Mouse (Mus musculus): Measurements from ENCODE around the gene Frat1. TPM values are rescaled to one million over a fixed set of nuclear protein-coding genes. Genes with fewer than 3 reads are reported as not detected.

The Frat1 gene
- 7.6 and 12.7 TPM in 2 replicates for polyA plus RNA-seq (2012; rRNA removed)

GRCm38 (mm10) chr19:41829381-41830105, at the start of gene Frat1:
Gene Frat1, plus strand, starts transcription at chr19:41829970.
- no peaks in the 10 kb centered on the region for H3K27me3 ChIP-seq (ENCODE audit: control insufficient read depth, insufficient read depth, low read length)
- H3K27ac ChIP-seq (ENCODE audit: insufficient read depth, low read length): peak within 1 kb of the TSS; percentile 100
- H3K36me3 ChIP-seq (ENCODE audit: control insufficient read depth, insufficient read depth, low read length): no peaks in the 10 kb centered on the region
- peaks cover 9% of the 10 kb centered on the region for H3K4me1 ChIP-seq (ENCODE audit: control insufficient read depth, insufficient read depth, insufficient read length)
- under 1% methylated on average over 39 of the region's 39 CpGs for WGBS
- TF ChIP-seq CTCF (IDR thresholded peaks at IDR 0.05; ENCODE audit: extremely low read depth, insufficient read depth, insufficient read length, insufficient replicate concordance) (no peak), POLR2A (IDR thresholded peaks at IDR 0.05; ENCODE audit: low read depth, low read length) (no peak)
- peak within 1 kb of the TSS; percentile 81 for H3K4me3 ChIP-seq (ENCODE audit: extremely low read depth, insufficient read depth, insufficient read length)
- peak; percentile 80 to 93 for DNase-seq (ENCODE audit: low read depth in 1 of 2, low spot score in 2 of 2)

DNA sequence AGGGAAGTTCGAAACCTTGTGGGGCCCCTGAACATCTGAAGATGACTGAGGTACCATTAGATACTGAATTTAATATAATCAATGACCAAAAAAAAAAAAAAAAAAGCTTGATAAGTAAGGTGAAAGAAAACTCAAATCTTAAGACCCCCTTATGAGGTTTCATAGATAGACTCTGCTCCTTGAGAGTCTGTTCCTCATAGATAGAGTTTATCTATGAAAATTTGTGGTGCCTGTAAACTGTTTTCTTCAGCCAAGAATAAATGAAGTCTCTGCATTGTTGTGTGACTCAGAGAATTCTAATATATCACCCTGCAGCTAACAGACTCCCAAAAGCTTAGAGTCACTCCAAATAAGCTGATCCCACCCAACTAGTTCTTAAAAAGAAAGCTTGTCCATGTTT, 42.9 kb upstream of the Frat1 start:
- Histone ChIP-seq H3K4me3 (ENCODE audit: extremely low read depth, insufficient read depth, insufficient read length) (no peak overlapping the region), H3K36me3 (ENCODE audit: control insufficient read depth, insufficient read depth, low read length) (no peaks in the 10 kb centered on the region; the same call in 1 of the 2 replicates), H3K27ac (ENCODE audit: insufficient read depth, low read length) (no peak overlapping the region), H3K4me1 (ENCODE audit: control insufficient read depth, insufficient read depth, insufficient read length) (no peaks in the 10 kb centered on the region), H3K27me3 (ENCODE audit: control insufficient read depth, insufficient read depth, low read length) (no peaks in the 10 kb centered on the region)
- no peak for TF ChIP-seq CTCF (IDR thresholded peaks at IDR 0.05; ENCODE audit: extremely low read depth, insufficient read depth, insufficient read length, insufficient replicate concordance)
- no peak for TF ChIP-seq POLR2A (IDR thresholded peaks at IDR 0.05; ENCODE audit: low read depth, low read length)
- WGBS: 98% methylated on average over 1 of the region's 1 CpGs
- DNase-seq (ENCODE audit: low read depth in 1 of 2, low spot score in 2 of 2): no peak

- 84% methylated on average over 10 of the region's 10 CpGs for WGBS
- Histone ChIP-seq H3K4me3 (ENCODE audit: extremely low read depth, insufficient read depth, insufficient read length) (no peak overlapping the region), H3K36me3 (ENCODE audit: control insufficient read depth, insufficient read depth, low read length) (no peaks in the 10 kb centered on the region; the same call in 1 of the 2 replicates), H3K4me1 (ENCODE audit: control insufficient read depth, insufficient read depth, insufficient read length) (no peaks in the 10 kb centered on the region), H3K27ac (ENCODE audit: insufficient read depth, low read length) (no peak overlapping the region), H3K27me3 (ENCODE audit: control insufficient read depth, insufficient read depth, low read length) (no peaks in the 10 kb centered on the region)
- DNase-seq (ENCODE audit: low read depth in 1 of 2, low spot score in 2 of 2): no peak
- no peak for TF ChIP-seq CTCF (IDR thresholded peaks at IDR 0.05; ENCODE audit: extremely low read depth, insufficient read depth, insufficient read length, insufficient replicate concordance)
- TF ChIP-seq POLR2A (IDR thresholded peaks at IDR 0.05; ENCODE audit: low read depth, low read length): no peak
Observed at GRCm38 (mm10) chr19:41789110-41789961, 40.4 kb upstream of the Frat1 start.

DNA sequence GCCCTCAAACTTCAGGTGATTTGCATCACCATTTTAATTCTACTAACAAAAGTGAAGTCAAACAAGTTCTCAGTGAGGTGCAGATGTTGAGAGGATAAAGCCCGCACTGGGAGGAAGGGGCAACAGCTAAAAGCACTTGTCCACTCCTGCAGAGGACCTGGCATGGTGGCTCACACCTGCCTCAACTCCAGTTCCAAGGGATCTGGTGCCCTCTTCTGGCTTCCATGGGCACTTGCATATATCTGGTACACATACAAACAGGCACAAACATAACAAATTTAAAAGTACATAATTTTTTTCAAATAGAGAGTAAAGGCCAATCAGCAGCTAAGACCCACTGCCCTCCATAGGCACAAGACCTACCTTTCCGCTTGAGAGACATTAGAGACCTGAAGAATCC, 38.4 kb upstream of the Frat1 start:
- Histone ChIP-seq H3K27ac (ENCODE audit: insufficient read depth, low read length) (no peak overlapping the region), H3K36me3 (ENCODE audit: control insufficient read depth, insufficient read depth, low read length) (no peaks in the 10 kb centered on the region), H3K27me3 (ENCODE audit: control insufficient read depth, insufficient read depth, low read length) (no peaks in the 10 kb centered on the region), H3K4me1 (ENCODE audit: control insufficient read depth, insufficient read depth, insufficient read length) (no peaks in the 10 kb centered on the region), H3K4me3 (ENCODE audit: extremely low read depth, insufficient read depth, insufficient read length) (no peak overlapping the region)
- TF ChIP-seq POLR2A (IDR thresholded peaks at IDR 0.05; ENCODE audit: low read depth, low read length): no peak
- no peak for TF ChIP-seq CTCF (IDR thresholded peaks at IDR 0.05; ENCODE audit: extremely low read depth, insufficient read depth, insufficient read length, insufficient replicate concordance)
- WGBS: 98% methylated on average over 2 of the region's 2 CpGs
- no peak for DNase-seq (ENCODE audit: low read depth in 1 of 2, low spot score in 2 of 2)

DNA sequence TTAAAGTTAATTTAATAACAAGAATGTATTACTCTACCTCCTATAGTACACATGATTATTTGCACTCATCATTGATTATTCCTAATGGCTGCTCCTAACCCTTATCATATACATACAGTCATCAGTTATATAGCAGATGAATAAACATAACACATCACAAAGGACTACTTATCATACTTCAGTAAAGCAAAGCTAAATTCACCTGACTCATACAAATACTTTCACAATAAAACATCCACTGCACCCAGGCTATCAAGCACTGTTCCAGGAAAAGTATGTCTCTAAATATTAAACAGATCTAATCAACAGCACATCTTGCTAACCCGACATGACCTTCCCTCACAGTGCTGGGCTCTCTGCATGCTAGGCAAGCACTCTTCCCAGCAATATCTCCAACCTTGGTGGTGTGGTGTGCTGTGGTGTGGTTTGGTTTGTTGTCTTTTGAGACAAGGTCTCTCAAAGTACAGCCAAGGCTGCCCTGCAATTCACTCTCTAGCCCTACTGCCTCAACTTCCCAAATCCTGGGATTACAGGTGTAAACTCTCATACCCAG, 36.8 kb upstream of the Frat1 start:
- 70% methylated on average over 1 of the region's 1 CpGs for WGBS
- H3K4me3 ChIP-seq (ENCODE audit: extremely low read depth, insufficient read depth, insufficient read length): no peak overlapping the region
- no peaks in the 10 kb centered on the region for H3K27me3 ChIP-seq (ENCODE audit: control insufficient read depth, insufficient read depth, low read length)
- H3K4me1 ChIP-seq (ENCODE audit: control insufficient read depth, insufficient read depth, insufficient read length): no peaks in the 10 kb centered on the region
- no peaks in the 10 kb centered on the region for H3K36me3 ChIP-seq (ENCODE audit: control insufficient read depth, insufficient read depth, low read length)
- no peak for TF ChIP-seq POLR2A (IDR thresholded peaks at IDR 0.05; ENCODE audit: low read depth, low read length)
- TF ChIP-seq CTCF (IDR thresholded peaks at IDR 0.05; ENCODE audit: extremely low read depth, insufficient read depth, insufficient read length, insufficient replicate concordance): no peak
- no peak overlapping the region for H3K27ac ChIP-seq (ENCODE audit: insufficient read depth, low read length)
- no peak for DNase-seq (ENCODE audit: low read depth in 1 of 2, low spot score in 2 of 2)

GRCm38 (mm10) chr19:41794017-41794416, 35.8 kb upstream of the Frat1 start:
- H3K4me3 ChIP-seq (ENCODE audit: extremely low read depth, insufficient read depth, insufficient read length): no peak overlapping the region
- H3K36me3 ChIP-seq (ENCODE audit: control insufficient read depth, insufficient read depth, low read length): no peaks in the 10 kb centered on the region
- TF ChIP-seq CTCF (IDR thresholded peaks at IDR 0.05; ENCODE audit: extremely low read depth, insufficient read depth, insufficient read length, insufficient replicate concordance) (no peak), POLR2A (IDR thresholded peaks at IDR 0.05; ENCODE audit: low read depth, low read length) (no peak)
- no peak for DNase-seq (ENCODE audit: low read depth in 1 of 2, low spot score in 2 of 2)
- H3K4me1 ChIP-seq (ENCODE audit: control insufficient read depth, insufficient read depth, insufficient read length): no peaks in the 10 kb centered on the region
- no peak overlapping the region for H3K27ac ChIP-seq (ENCODE audit: insufficient read depth, low read length)
- no peaks in the 10 kb centered on the region for H3K27me3 ChIP-seq (ENCODE audit: control insufficient read depth, insufficient read depth, low read length)

Data from spleen, adult 2 months (tissue).